Mouse (Mus musculus): Measurements from ENCODE around the gene Cdc6. TPM values are rescaled to one million over a fixed set of nuclear protein-coding genes. Genes with fewer than 3 reads are reported as not detected.

Cdc6 gene
- total and polyA plus RNA-seq, 2 experiments from 2014 or later: 1.4 to 4.2 TPM

DNA sequence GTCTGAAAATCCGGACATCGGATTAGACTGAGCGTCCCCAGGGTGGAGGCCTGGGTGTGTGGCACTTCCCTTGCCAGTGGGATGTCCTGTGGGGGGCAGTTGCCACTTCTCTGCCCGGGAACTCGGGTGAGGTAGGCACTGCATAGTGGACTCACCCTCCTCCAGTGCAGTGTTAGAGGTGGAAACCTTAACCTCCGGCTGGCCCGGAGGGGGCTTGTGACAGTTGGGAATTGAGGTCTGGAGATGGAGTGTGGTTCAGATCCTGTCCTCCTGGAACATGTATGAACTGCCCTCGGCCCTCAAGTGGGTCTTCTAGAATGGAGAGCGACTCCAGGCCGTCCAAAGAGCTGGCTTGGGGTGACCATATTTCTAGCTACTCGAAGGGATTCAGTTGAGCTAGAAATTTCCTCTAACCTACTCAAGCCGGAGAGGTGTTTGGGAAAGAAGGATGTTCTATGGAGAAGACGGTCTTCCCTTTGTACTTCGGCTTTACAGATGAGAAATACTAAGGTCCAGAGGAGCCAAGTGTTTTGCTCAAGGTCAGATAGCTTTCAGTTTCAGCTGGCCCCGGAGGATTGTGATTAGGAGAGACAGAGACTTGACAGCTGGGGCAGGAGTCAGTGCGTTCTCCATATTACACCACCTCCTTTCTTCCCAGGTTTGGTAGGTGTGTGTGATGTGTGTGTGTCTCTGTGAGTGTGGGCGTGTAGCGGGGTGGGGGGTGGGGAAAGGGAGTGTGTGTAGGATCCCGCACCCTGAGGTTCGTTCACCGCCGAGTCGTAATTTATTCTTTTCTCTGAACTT is 29.2 kb downstream of the Cdc6 start:
- Histone ChIP-seq H3K4me2 (ENCODE audit: low read depth, low read length) (peak overlapping the region; percentile 82), H3K27ac (ENCODE audit: low read depth) (peak overlapping the region; percentile 93), H3K36me3 (replicated peaks; ENCODE audit: control insufficient read depth, insufficient read depth, low read length) (no peaks in the 10 kb centered on the region), H3K27me3 (ENCODE audit: control insufficient read depth, insufficient read depth, low read length) (no peaks in the 10 kb centered on the region), H3K9me3 (replicated peaks; ENCODE audit: control insufficient read depth, low read length) (no peaks in the 10 kb centered on the region), H3K4me1 (ENCODE audit: control insufficient read depth, insufficient read depth) (peaks cover 68% of the 10 kb centered on the region), H3K4me3 (ENCODE audit: low read depth, low read length) (peak overlapping the region; percentile 87), H3K9ac (replicated peaks; ENCODE audit: low read depth, low read length) (peak overlapping the region; percentile 83)
- TF ChIP-seq CTCF (IDR thresholded peaks at IDR 0.05; ENCODE audit: low read depth) (no peak), EP300 (IDR thresholded peaks at IDR 0.05; ENCODE audit: low read depth) (no peak)
- DNase-seq (ENCODE audit: low spot score) (peak; percentile 41), ATAC-seq (ENCODE audit: insufficient read depth, low read depth) (no peak)
- WGBS: 2% methylated on average over 23 of the region's 23 CpGs

DNA sequence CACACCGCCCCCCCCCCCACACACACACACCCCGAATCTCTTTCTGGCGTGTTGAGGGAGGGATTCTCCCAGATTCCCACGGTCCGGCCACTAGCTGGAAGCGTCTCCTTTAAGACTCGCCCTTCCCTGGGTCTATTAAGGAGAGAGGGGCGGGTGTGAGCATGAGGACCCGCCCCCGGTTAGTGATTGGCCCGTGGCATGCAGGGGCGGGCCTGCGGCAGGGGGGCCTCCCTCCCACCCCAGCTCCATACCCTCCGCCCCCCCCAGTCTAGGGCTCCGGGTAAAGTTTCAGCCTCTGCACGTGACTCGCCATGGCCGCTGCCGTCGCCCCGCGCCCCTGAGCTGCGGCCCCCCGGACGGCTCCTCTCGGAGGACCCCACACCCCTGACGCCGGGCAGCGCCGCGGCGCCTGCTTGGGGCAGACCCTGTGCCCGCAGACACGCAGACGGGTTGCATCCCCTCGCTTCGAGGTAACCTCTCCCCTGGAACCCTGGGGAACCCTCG is 29.9 kb downstream of the Cdc6 start:
- Histone ChIP-seq H3K27me3 (ENCODE audit: control insufficient read depth, insufficient read depth, low read length) (no peaks in the 10 kb centered on the region), H3K4me1 (ENCODE audit: control insufficient read depth, insufficient read depth) (peaks cover 63% of the 10 kb centered on the region), H3K27ac (ENCODE audit: low read depth) (peak overlapping the region; percentile 93), H3K4me3 (ENCODE audit: low read depth, low read length) (peak overlapping the region; percentile 87), H3K4me2 (ENCODE audit: low read depth, low read length) (peak overlapping the region; percentile 82), H3K9me3 (replicated peaks; ENCODE audit: control insufficient read depth, low read length) (no peaks in the 10 kb centered on the region), H3K36me3 (replicated peaks; ENCODE audit: control insufficient read depth, insufficient read depth, low read length) (no peaks in the 10 kb centered on the region), H3K9ac (replicated peaks; ENCODE audit: low read depth, low read length) (peak overlapping the region; percentile 83)
- DNase-seq (ENCODE audit: low spot score): peak; percentile 97
- no peak for TF ChIP-seq CTCF (IDR thresholded peaks at IDR 0.05; ENCODE audit: low read depth)
- TF ChIP-seq EP300 (IDR thresholded peaks at IDR 0.05; ENCODE audit: low read depth): no peak
- ATAC-seq (ENCODE audit: insufficient read depth, low read depth): peak; percentile 81
- WGBS: under 1% methylated on average over 31 of the region's 38 CpGs

DNA sequence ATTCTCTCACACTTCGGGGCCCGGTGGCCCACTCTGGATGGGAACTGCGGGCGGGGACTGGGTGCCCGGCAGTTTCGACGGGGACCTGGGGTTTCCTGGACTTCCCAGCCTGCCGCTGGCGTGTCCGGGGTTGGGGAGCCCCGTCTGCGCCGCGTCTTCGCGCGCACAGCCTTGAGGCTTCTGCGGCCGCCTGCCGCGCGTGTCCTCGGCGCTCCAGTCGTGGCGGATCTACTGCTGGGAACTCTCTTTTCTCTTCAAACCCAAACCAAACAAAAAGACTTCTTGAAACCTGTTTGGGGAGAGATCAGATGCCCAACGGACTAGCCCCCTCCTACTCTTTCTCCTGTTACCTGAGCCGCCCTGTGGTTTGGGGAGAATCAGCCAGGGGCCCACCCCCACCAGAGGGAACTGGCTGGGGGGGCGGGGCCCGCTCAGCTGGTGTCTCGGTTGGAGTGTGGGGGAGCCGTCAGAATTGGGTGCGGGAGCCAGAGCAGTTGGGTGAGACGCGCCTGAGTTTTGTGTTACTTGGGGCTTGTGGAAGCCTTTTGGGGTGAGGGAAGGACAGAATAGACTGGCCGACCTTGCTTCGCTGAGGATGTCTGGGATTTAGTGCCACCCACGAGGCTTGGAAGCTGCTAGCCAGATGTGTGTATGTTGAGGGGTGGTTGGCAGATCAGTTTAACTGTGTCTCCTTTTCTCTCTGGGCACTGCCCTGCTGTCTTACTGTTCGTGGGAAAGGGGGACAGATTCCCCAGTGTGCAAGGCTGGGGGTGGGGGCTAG is 30.5 kb downstream of the Cdc6 start:
- no peaks in the 10 kb centered on the region for H3K9me3 ChIP-seq (replicated peaks; ENCODE audit: control insufficient read depth, low read length)
- H3K27ac ChIP-seq (ENCODE audit: low read depth): peak overlapping the region; percentile 93
- no peaks in the 10 kb centered on the region for H3K36me3 ChIP-seq (replicated peaks; ENCODE audit: control insufficient read depth, insufficient read depth, low read length)
- peak overlapping the region; percentile 87 for H3K4me3 ChIP-seq (ENCODE audit: low read depth, low read length)
- no peak for ATAC-seq (ENCODE audit: insufficient read depth, low read depth)
- TF ChIP-seq CTCF (IDR thresholded peaks at IDR 0.05; ENCODE audit: low read depth) (no peak), EP300 (IDR thresholded peaks at IDR 0.05; ENCODE audit: low read depth) (no peak)
- peak; percentile 55 for DNase-seq (ENCODE audit: low spot score)
- H3K4me1 ChIP-seq (ENCODE audit: control insufficient read depth, insufficient read depth): peaks cover 63% of the 10 kb centered on the region
- no peaks in the 10 kb centered on the region for H3K27me3 ChIP-seq (ENCODE audit: control insufficient read depth, insufficient read depth, low read length)
- peak overlapping the region; percentile 82 for H3K4me2 ChIP-seq (ENCODE audit: low read depth, low read length)
- WGBS: under 1% methylated on average over 37 of the region's 39 CpGs
- H3K9ac ChIP-seq (replicated peaks; ENCODE audit: low read depth, low read length): peak overlapping the region; percentile 83

DNA sequence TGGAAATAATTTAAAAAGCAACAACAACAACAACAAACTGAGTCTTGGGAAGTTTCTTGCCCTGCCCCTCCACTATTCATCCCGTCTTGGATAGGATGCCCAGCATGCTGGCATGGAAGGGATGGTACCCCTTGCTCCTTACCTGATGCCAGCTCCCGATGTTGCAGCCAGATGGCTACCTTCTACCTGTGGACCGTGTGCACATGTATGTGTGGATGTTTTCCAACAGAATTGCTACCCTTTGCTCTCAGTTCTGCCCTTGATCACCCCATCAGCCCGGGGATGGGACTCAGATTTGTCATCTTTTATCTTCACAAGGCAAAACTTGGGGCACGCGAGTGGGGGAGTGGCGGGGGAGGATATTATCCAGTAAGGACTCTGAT is 31.1 kb downstream of the Cdc6 start:
- no peaks in the 10 kb centered on the region for H3K27me3 ChIP-seq (ENCODE audit: control insufficient read depth, insufficient read depth, low read length)
- peak overlapping the region; percentile 83 for H3K9ac ChIP-seq (replicated peaks; ENCODE audit: low read depth, low read length)
- peak overlapping the region; percentile 87 for H3K4me3 ChIP-seq (ENCODE audit: low read depth, low read length)
- H3K4me1 ChIP-seq (ENCODE audit: control insufficient read depth, insufficient read depth): peaks cover 63% of the 10 kb centered on the region
- H3K9me3 ChIP-seq (replicated peaks; ENCODE audit: control insufficient read depth, low read length): no peaks in the 10 kb centered on the region
- ATAC-seq (ENCODE audit: insufficient read depth, low read depth) (no peak), DNase-seq (ENCODE audit: low spot score) (no peak)
- 29% methylated on average over 7 of the region's 7 CpGs for WGBS
- H3K27ac ChIP-seq (ENCODE audit: low read depth): peak overlapping the region; percentile 93
- no peak for TF ChIP-seq CTCF (IDR thresholded peaks at IDR 0.05; ENCODE audit: low read depth)
- peak overlapping the region; percentile 82 for H3K4me2 ChIP-seq (ENCODE audit: low read depth, low read length)
- H3K36me3 ChIP-seq (replicated peaks; ENCODE audit: control insufficient read depth, insufficient read depth, low read length): no peaks in the 10 kb centered on the region

DNA sequence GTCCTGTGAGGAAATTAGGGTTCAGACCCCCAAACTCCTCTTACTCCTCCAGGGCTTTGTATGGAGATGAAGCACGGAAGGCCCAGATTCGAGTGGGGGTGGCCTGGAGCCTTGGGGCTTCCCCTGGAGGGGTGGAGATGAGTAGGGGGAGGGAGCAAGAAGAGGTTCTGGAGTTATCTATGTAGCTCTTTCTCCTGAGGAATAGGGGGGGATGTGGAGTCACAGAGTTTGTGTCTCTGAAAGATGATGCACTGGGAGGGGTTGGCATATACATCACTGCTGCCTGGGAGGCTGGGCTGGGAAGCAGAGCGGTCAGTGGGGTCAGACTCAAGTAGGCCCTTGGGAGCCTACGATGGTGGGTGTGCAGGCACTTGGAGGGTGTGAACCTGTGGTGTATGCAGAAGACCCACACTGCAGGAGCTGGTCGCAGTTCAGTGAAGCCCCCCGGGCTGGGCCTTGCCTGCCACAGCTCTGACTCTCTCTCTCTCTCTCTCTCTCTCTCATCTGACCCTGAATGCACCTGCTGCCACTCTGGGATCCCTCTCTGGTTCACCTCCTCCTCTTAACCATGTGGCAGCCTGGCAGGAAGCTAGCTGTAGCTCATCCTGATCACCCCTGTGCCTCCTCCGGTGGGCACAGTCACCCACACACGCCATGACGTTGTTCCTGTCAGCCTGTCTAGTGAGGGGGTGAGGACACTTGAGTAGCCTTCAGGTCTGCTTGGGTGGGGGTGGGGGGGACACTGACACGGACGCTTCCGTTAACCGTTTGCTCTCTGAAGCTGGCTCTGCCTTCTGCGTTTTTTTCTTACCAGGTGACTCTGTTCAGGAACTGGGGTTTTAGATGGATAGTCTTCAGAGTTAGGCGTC is 31.7 kb downstream of the Cdc6 start:
- Histone ChIP-seq H3K9me3 (replicated peaks; ENCODE audit: control insufficient read depth, low read length) (no peaks in the 10 kb centered on the region), H3K9ac (replicated peaks; ENCODE audit: low read depth, low read length) (peak overlapping the region; percentile 83), H3K36me3 (replicated peaks; ENCODE audit: control insufficient read depth, insufficient read depth, low read length) (no peaks in the 10 kb centered on the region), H3K4me2 (ENCODE audit: low read depth, low read length) (peak overlapping the region; percentile 82), H3K4me3 (ENCODE audit: low read depth, low read length) (peak overlapping the region; percentile 87), H3K4me1 (ENCODE audit: control insufficient read depth, insufficient read depth) (peaks cover 63% of the 10 kb centered on the region), H3K27ac (ENCODE audit: low read depth) (peak overlapping the region; percentile 100), H3K27me3 (ENCODE audit: control insufficient read depth, insufficient read depth, low read length) (no peaks in the 10 kb centered on the region)
- no peak for DNase-seq (ENCODE audit: low spot score)
- WGBS: 28% methylated on average over 15 of the region's 15 CpGs
- ATAC-seq (ENCODE audit: insufficient read depth, low read depth): no peak
- TF ChIP-seq EP300 (IDR thresholded peaks at IDR 0.05; ENCODE audit: low read depth) (no peak), CTCF (IDR thresholded peaks at IDR 0.05; ENCODE audit: low read depth) (no peak)
